Comparison of ENCODE assay signal across 7 mouse cellular contexts in the genomic region with DNA sequence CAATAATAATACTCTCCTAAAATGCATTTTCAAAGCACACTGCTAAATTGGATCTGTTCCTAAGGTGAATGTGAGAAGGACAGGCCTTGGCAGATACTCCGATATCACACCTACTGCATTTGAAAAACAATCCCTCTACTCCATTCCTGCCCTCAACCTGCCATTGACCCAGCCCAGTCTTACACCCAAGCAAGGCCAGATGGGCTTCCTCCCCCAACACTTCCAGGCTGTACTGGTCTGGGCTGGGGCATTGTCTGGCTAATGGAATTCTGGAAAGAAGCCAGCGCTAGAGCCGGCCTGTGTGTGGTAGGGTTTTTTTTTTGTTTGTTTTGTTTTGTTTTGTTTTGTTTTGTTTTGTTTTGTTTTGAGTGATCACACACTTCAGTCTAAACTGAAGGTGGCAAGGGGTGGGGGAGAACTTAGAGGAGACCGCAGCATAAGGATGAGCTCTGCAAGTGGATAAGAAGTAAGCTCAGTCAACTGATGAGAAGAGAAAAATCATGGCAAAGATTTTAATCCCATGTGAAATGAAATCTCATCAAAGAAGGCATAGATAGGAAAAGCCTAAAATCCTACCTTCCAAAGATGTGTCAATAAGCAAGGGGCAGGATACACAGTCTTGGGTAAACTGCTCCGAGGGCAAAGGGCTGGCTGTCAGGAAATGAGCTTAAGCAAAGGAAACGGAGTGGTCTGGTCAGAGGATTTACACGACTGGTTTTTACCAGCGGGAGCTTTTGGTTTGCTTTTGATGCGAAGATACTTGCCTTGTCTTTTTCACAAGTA. TPM values are rescaled to one million over a fixed set of nuclear protein-coding genes. Genes with fewer than 3 reads are reported as not detected.
DNase-seq lines count a peak whose midpoint lies in the region; ATAC-seq lines count a peak whose summit lies in the region.

No protein-coding gene starts in this region.

- peak; percentile 72 for DNase-seq in WW6 (ENCODE audit: low read depth, low spot score)
- DNase-seq in forebrain, embryonic 10.5 days (ENCODE audit: extremely low spot score, low spot score): no peak
- peak; percentile 65 for DNase-seq in lung, postnatal 25 days (ENCODE audit: low spot score)
- no peak for DNase-seq in frontal cortex, postnatal 36 days (ENCODE audit: low spot score in 2 of 2)
- DNase-seq in spleen, postnatal 10 days (ENCODE audit: low spot score in 2 of 2): no peak
- no peak for DNase-seq in cerebellum, adult 9-11 months

- H3K9me3 ChIP-seq in forebrain, embryonic 10.5 days: no peaks in the 10 kb centered on the region
- no peaks in the 10 kb centered on the region for H3K9me3 ChIP-seq in hindbrain, embryonic 12.5 days (replicated peaks)

- no peak overlapping the region for H3K9ac ChIP-seq in hindbrain, embryonic 12.5 days

- peaks cover 24% of the 10 kb centered on the region for H3K4me1 ChIP-seq in forebrain, embryonic 10.5 days
- H3K4me1 ChIP-seq in hindbrain, embryonic 12.5 days: peaks cover 5% of the 10 kb centered on the region

- no peaks in the 10 kb centered on the region for H3K36me3 ChIP-seq in forebrain, embryonic 10.5 days (replicated peaks)
- H3K36me3 ChIP-seq in hindbrain, embryonic 12.5 days: no peaks in the 10 kb centered on the region

- H3K27me3 ChIP-seq in forebrain, embryonic 10.5 days (ENCODE audit: poor library complexity, severe bottlenecking): peaks cover 6% of the 10 kb centered on the region; the same call in 1 of the 2 replicates
- no peaks in the 10 kb centered on the region for H3K27me3 ChIP-seq in hindbrain, embryonic 12.5 days

- H3K4me3 ChIP-seq in forebrain, embryonic 10.5 days: no peak overlapping the region
- H3K4me3 ChIP-seq in hindbrain, embryonic 12.5 days: no peak overlapping the region

- H3K4me2 ChIP-seq in hindbrain, embryonic 12.5 days (replicated peaks): no peak overlapping the region

- peak overlapping the region; percentile 26; the same call in 1 of the 2 replicates for H3K27ac ChIP-seq in forebrain, embryonic 10.5 days
- no peak overlapping the region for H3K27ac ChIP-seq in hindbrain, embryonic 12.5 days

- WGBS in forebrain, embryonic 10.5 days: 11% methylated on average over 9 of the region's 9 CpGs
- WGBS in hindbrain, embryonic 12.5 days: 13% methylated on average over 9 of the region's 9 CpGs

- ATAC-seq in hindbrain, embryonic 12.5 days (ENCODE audit: low FRiP score): peak; percentile 88

RNA-seq across cellular contexts. Expression of gene Arl4a, which starts 39.6 kb away (rescaled TPM):
- polyA plus RNA-seq in forebrain, embryonic 10.5 days (2016; fragmentation: Nextera tagmentation; extraction: Ambion mirVana): 35.0 and 36.1 TPM in 2 replicates
- 90.7 and 105 TPM in 2 replicates for polyA plus RNA-seq in hindbrain, embryonic 12.5 days (2016; fragmentation: Nextera tagmentation; extraction: Ambion mirVana)

Comparison
In these comparisons a context has a peak if more than half of its experiments do, and no peak if none do; other contexts are left out.
1. DNase-seq: peak in WW6 (single experiment) and lung, postnatal 25 days (single experiment); none in forebrain, embryonic 10.5 days (single experiment), frontal cortex, postnatal 36 days (0 of 2), spleen, postnatal 10 days (0 of 2) and cerebellum, adult 9-11 months (single experiment).